Mouse (Mus musculus) cortical plate, adult 2 months (tissue): ENCODE results near the gene Ankrd24. TPM values are rescaled to one million over a fixed set of nuclear protein-coding genes. Genes with fewer than 3 reads are reported as not detected.
A peak's percentile ranks its signal among the peaks of the same experiment; 100 is the strongest.

Experiments
- H3K27ac ChIP-seq: fragments of 200-500 bp; 2 replicates; pipeline ENCODE4 v1.5.1; 2012; ENCODE audit warnings: low read length, control low read depth, inconsistent platforms; ENCODE audit not compliant: insufficient read depth
- H3K4me1 ChIP-seq: fragments of 200-500 bp; 2 replicates; pipeline ENCODE4 v1.6.1; 2011; ENCODE audit warnings: low read length; ENCODE audit not compliant: control insufficient read depth, insufficient read depth
- H3K4me3 ChIP-seq: fragments of 200-500 bp; 2 replicates; pipeline ENCODE4 v1.5.1; 2011; ENCODE audit warnings: mild to moderate bottlenecking, low read length, control low read depth; ENCODE audit not compliant: insufficient read depth
- CTCF ChIP-seq: fragments of 200-500 bp; IDR thresholded peaks from 2 replicates; pipeline ENCODE4 v1.5.1; 2011; ENCODE audit warnings: mild to moderate bottlenecking, control low read depth, low read length; ENCODE audit not compliant: insufficient read depth; ENCODE audit errors: extremely low read depth
- POLR2A ChIP-seq: fragments of 200-500 bp; IDR thresholded peaks from 2 replicates; pipeline ENCODE4 v1.6.1; 2011; ENCODE audit warnings: mild to moderate bottlenecking, low read length, control low read depth; ENCODE audit not compliant: insufficient read depth; ENCODE audit errors: extremely low read depth
- polyA plus RNA-seq: library from polyadenylated mRNA; depleted of rRNA; stranded (reverse); fragments of >200 nt; gene quantifications from 2 replicates; pipeline ENCODE4 v1.2.3, GENCODE M21; 2012

Gene Ankrd24
- polyA plus RNA-seq, 1 experiment = 144 TPM

- no peak for TF ChIP-seq POLR2A
- peak overlapping the region; percentile 9 for H3K4me3 ChIP-seq
These were observed 24.0 kb upstream of the Ankrd24 start for GRCm38 (mm10) chr10:81604019-81604967.

DNA sequence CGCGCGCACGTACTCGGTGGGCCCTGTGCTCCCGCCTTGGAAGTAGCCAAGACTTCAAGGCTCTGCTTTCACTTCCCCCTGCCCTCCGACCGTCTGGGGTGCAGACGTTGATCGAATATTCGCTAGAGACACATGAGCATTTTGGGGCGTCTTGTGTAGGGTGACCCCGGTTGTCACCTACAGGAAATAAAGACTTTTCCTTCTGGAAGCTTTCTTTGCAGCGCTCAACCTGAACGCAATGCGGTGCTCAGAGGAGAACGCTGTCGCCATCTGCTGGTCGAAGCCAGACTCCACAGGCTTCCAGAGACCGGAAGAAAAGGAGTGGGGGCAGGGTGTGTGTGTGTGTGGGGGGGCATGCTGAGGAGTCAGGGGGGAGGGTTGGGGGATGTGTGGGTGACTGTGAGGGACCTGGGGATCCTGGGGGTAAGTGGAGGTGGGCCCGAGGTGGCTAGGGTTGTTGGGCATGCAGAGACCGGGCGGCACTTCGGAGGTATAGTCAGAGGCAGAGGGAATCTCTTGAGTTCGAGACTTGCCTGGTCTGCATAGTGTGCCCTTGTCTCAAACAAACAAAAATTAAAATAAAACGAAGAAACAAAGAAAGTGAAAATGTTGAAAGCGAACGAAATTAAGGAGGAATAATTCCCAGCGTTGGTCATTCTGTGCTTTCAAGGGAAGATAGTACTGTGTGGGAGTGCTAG, 23.2 kb upstream of the Ankrd24 start:
- TF ChIP-seq CTCF (peak; percentile 91), POLR2A (no peak)
- H3K4me3 ChIP-seq = peak overlapping the region; percentile 29
- no peak overlapping the region for H3K27ac ChIP-seq
- peaks cover 6% of the 10 kb centered on the region for H3K4me1 ChIP-seq

More at GRCm38 (mm10) chr10:81604019-81604967, 24.0 kb upstream of the Ankrd24 start:
- no peak overlapping the region for H3K27ac ChIP-seq
- peaks cover 6% of the 10 kb centered on the region for H3K4me1 ChIP-seq

- peak overlapping the region; percentile 49 for H3K27ac ChIP-seq
- peak overlapping the region; percentile 29 for H3K4me3 ChIP-seq
- peaks cover 6% of the 10 kb centered on the region for H3K4me1 ChIP-seq
- TF ChIP-seq CTCF (no peak), POLR2A (no peak)
These were observed 22.7 kb upstream of the Ankrd24 start for GRCm38 (mm10) chr10:81605666-81605973.

- peak within 1 kb of the TSS; percentile 87 for H3K4me3 ChIP-seq
- H3K27ac ChIP-seq = peak within 1 kb of the TSS; percentile 71
- TF ChIP-seq POLR2A (peak; percentile 56), CTCF (no peak)
- peaks cover 6% of the 10 kb centered on the region for H3K4me1 ChIP-seq
These were observed 22.2 kb upstream of the Ankrd24 start, which contains the start of gene BC025920 for GRCm38 (mm10) chr10:81605974-81606751. TSS of gene BC025920 (plus strand) at chr10:81606270.

GRCm38 (mm10) chr10:81608308-81608707, 20.0 kb upstream of the Ankrd24 start:
- TF ChIP-seq POLR2A (no peak), CTCF (no peak)
- H3K4me1 ChIP-seq = peaks cover 4% of the 10 kb centered on the region; the same call in 1 of the 2 replicates
- H3K4me3 ChIP-seq = no peak overlapping the region
- H3K27ac ChIP-seq = no peak overlapping the region

DNA sequence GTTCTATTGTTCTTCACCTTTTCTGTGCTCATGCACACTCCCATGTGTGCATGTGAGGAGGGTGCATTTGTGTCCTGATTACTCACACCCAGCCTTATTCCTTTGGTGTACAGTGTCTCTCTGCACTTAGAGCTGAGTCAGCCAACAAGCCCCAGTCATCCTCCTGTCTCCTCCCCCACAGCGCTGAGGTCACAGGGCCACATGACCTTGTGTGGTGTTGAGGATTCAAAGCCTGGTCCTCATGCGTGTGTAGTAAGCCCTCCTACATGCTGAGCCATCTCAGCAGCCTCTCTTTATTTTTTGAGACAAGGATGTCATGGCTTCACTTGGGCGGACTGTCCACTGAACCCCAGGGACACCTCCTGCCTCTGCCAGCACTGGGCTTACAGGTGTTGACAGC, 15.6 kb upstream of the Ankrd24 start:
- Histone ChIP-seq H3K27ac (no peak overlapping the region), H3K4me3 (no peak overlapping the region), H3K4me1 (no peaks in the 10 kb centered on the region)
- TF ChIP-seq CTCF (no peak), POLR2A (no peak)

DNA sequence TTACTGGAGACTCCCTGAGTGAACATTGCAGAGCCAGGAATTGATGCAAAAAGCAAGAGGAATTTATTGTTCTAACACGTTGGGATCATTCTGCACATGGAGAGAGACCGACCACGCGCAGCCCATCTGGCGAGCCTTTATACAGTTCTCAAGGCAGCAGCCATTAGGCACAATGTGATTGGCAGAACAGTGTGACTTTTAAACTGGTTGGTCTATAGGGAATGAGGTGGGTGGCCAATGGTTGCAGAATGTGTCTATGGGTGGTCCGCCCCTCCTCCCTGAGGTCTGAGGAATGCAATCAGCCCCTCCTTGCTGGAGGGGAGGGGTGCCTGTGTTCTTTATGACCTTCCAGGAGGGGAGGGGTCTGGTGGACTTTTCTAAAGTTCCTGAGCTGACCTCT, 12.9 kb upstream of the Ankrd24 start:
- H3K4me1 ChIP-seq = no peaks in the 10 kb centered on the region
- TF ChIP-seq CTCF (no peak), POLR2A (no peak)
- no peak overlapping the region for H3K27ac ChIP-seq
- no peak overlapping the region for H3K4me3 ChIP-seq

GRCm38 (mm10) chr10:81619976-81620375, 8.4 kb upstream of the Ankrd24 start:
- H3K4me3 ChIP-seq = no peak overlapping the region
- no peak overlapping the region for H3K27ac ChIP-seq
- H3K4me1 ChIP-seq = no peaks in the 10 kb centered on the region
- no peak for TF ChIP-seq CTCF
- no peak for TF ChIP-seq POLR2A

- H3K27ac ChIP-seq = no peak overlapping the region
- H3K4me3 ChIP-seq = no peak overlapping the region
- H3K4me1 ChIP-seq = no peaks in the 10 kb centered on the region
- TF ChIP-seq CTCF (no peak), POLR2A (no peak)
These were observed 7.6 kb upstream of the Ankrd24 start for GRCm38 (mm10) chr10:81620786-81621185.
